Mouse (Mus musculus) neural tube, embryonic 13.5 days (tissue): Measurements from ENCODE around the gene Tmc1. TPM values are rescaled to one million over a fixed set of nuclear protein-coding genes. Genes with fewer than 3 reads are reported as not detected.

Experiments
- ATAC-seq: fragments of 200-750 bp; cut with Nextera tagmentation; 2 replicates; pipeline ENCODE4 v1.8.0; 2017; ENCODE audit warnings: low read depth, mild to moderate bottlenecking, moderate TSS enrichment, moderate library complexity
- H3K27ac ChIP-seq: fragments of 300-500 bp; sonication (generic); replicated peaks from 2 replicates; pipeline ENCODE4 v1.5.1; 2015; ENCODE audit warnings: moderate library complexity, mild to moderate bottlenecking, inconsistent platforms
- H3K27me3 ChIP-seq: fragments of 300-500 bp; sonication (generic); 2 replicates; pipeline ENCODE4 v1.6.1; 2015; ENCODE audit warnings: mild to moderate bottlenecking, inconsistent platforms
- H3K36me3 ChIP-seq: fragments of 300-500 bp; sonication (generic); 2 replicates; pipeline ENCODE4 v1.6.1; 2015; ENCODE audit warnings: mild to moderate bottlenecking, inconsistent platforms
- H3K4me1 ChIP-seq: fragments of 300-500 bp; sonication (generic); replicated peaks from 2 replicates; pipeline ENCODE4 v1.6.1; 2015; ENCODE audit warnings: inconsistent platforms
- H3K4me2 ChIP-seq: fragments of 300-500 bp; sonication (generic); 2 replicates; pipeline ENCODE4 v1.6.1; 2015; ENCODE audit warnings: inconsistent platforms, mild to moderate bottlenecking, moderate library complexity
- H3K4me3 ChIP-seq: fragments of 300-500 bp; sonication (generic); 2 replicates; pipeline ENCODE4 v1.5.1; 2015; ENCODE audit warnings: mild to moderate bottlenecking, inconsistent platforms
- H3K9ac ChIP-seq: fragments of 300-500 bp; sonication (generic); 2 replicates; pipeline ENCODE4 v1.6.1; 2015; ENCODE audit warnings: moderate library complexity, mild to moderate bottlenecking, inconsistent platforms
- H3K9me3 ChIP-seq: fragments of 300-500 bp; sonication (generic); 2 replicates; pipeline ENCODE4 v1.6.1; 2016; ENCODE audit warnings: inconsistent platforms
- WGBS: fragments of 180-500 bp; shearing (Covaris S2); methylation state at CpG from one replicate; pipeline ENCODE4 v1.1.7; 2015; 5-methylcytosine and 5-hydroxymethylcytosine counted together
- polyA plus RNA-seq: library from polyadenylated mRNA; unstranded; fragments of >200 nt; fragmentation: Nextera tagmentation; extraction: Ambion mirVana; gene quantifications from 2 replicates; pipeline ENCODE4 v1.2.1, GENCODE M21; 2015

Tmc1 gene
- polyA plus RNA-seq, 1 experiment from 2014 or later, result 0.21 TPM

DNA sequence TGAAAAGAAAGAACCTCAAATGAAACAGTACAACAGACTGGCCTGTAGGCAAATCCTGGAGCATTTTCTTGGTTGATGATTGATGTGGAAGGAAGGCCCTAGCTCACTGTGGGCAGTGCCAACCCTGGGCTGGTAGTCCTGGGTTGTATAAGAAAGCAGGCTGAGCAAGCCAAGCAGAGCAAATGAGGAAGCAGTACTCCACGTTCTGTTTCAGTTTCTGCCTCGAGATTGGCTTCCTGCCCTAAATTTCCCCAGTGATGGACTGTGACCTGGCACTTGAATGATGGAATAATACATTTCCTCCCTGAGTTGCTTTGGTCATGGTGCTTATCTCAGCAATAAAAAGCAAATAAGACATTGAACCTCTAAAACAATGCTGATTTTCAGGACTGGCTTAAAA is 72.8 kb downstream of the Tmc1 start:
- Histone ChIP-seq H3K4me1 (no peaks in the 10 kb centered on the region), H3K27ac (no peak overlapping the region), H3K4me2 (no peak overlapping the region), H3K4me3 (no peak overlapping the region), H3K9me3 (no peaks in the 10 kb centered on the region), H3K9ac (no peak overlapping the region), H3K36me3 (no peaks in the 10 kb centered on the region), H3K27me3 (no peaks in the 10 kb centered on the region)
- no peak for ATAC-seq
- WGBS, result 73% methylated on average over 2 of the region's 2 CpGs

DNA sequence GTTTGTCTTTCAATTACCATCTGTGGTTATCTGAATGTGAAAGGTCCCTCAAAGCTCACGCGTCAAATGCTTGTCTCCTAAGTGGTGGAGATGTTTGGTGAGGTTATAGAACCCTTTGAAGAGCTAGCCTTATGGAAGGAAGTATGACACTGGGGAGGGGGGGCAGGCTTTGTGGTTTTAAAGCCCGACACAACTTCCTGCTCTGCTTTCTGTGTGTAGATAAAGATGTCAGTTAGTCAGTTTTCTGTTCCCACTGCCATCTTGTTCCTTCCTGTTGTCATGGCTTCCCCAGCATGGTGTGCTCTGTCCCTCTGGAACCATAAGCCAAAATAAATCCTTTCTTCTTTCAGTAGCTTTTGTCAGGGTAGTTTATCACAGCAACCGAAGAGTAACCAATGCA is 78.1 kb downstream of the Tmc1 start:
- no peak overlapping the region for H3K4me3 ChIP-seq
- no peaks in the 10 kb centered on the region for H3K4me1 ChIP-seq
- ATAC-seq, result no peak
- H3K9ac ChIP-seq, result no peak overlapping the region
- H3K27me3 ChIP-seq, result no peaks in the 10 kb centered on the region
- WGBS, result 80% methylated on average over 4 of the region's 4 CpGs
- no peak overlapping the region for H3K4me2 ChIP-seq
- H3K36me3 ChIP-seq, result no peaks in the 10 kb centered on the region
- no peak overlapping the region for H3K27ac ChIP-seq
- no peaks in the 10 kb centered on the region for H3K9me3 ChIP-seq

DNA sequence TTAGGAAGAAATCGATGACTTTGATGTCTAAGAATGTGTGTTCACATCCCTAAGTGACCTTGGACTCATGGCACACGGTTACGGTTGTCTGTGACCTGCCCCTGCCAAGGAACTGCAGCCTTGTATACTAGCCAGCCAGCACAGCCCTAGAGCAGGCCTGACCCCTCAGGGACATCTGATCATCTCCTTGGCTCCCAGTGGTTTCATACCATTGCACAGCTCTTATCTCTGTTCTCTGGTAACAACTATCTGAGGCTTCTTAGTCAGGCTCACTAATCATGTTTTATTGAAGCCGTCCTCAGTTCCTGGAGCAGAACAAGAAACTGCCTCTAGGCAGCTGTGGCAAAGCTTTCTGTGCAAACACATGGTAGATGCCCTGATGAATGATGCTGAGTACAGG is 92.2 kb downstream of the Tmc1 start:
- no peaks in the 10 kb centered on the region for H3K27me3 ChIP-seq
- H3K4me2 ChIP-seq, result no peak overlapping the region
- H3K9ac ChIP-seq, result no peak overlapping the region
- H3K4me3 ChIP-seq, result no peak overlapping the region
- no peaks in the 10 kb centered on the region for H3K4me1 ChIP-seq
- H3K36me3 ChIP-seq, result no peaks in the 10 kb centered on the region
- 76% methylated on average over 4 of the region's 4 CpGs for WGBS
- no peak overlapping the region for H3K27ac ChIP-seq
- no peaks in the 10 kb centered on the region for H3K9me3 ChIP-seq
- no peak for ATAC-seq

DNA sequence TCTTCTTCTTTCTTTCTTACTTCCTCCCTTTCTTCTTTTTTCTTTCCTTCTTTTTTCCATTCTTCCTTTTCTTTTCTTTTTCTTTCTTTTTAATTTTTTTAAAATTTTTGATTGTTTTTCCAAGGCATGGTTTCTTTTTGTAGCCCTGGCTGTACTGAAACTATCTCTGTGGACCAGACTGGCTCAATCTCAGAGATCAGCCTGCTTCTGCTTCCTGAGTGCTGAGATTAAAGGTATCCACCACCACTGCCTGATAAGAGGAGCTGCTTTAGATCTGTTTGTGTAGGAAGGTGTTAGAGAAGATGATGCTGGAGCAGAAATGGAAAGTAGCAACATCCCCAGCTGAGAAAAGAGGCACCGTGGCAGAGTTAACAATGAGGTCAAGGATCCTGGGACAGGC is 93.7 kb downstream of the Tmc1 start:
- Histone ChIP-seq H3K4me2 (no peak overlapping the region), H3K27me3 (no peaks in the 10 kb centered on the region), H3K27ac (no peak overlapping the region), H3K4me1 (no peaks in the 10 kb centered on the region), H3K9me3 (no peaks in the 10 kb centered on the region), H3K9ac (no peak overlapping the region), H3K4me3 (no peak overlapping the region), H3K36me3 (no peaks in the 10 kb centered on the region)
- no peak for ATAC-seq
- 79% methylated on average over 1 of the region's 1 CpGs for WGBS

DNA sequence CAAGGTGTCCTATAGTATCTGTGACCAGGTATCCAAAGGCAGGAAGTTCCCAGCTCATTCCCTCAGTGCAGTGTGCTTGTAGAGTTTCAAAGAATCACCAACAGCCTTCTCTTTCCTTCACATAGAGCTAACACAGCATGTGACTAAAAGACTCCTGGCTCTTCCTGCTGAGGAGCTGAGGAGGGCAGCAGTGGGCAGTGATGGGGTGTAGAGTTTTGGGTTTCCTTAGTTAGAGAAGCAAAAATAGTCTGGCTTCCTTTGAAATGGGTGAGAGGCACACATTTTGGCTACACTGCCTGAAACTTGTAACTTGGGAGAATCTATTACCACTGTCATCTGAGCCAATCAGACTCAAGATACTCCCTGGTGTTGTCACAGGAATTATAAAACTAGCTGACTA is 96.2 kb downstream of the Tmc1 start:
- no peak for ATAC-seq
- Histone ChIP-seq H3K27ac (no peak overlapping the region), H3K36me3 (no peaks in the 10 kb centered on the region), H3K9ac (no peak overlapping the region), H3K9me3 (no peaks in the 10 kb centered on the region), H3K4me1 (no peaks in the 10 kb centered on the region), H3K27me3 (no peaks in the 10 kb centered on the region), H3K4me2 (no peak overlapping the region), H3K4me3 (no peak overlapping the region)

DNA sequence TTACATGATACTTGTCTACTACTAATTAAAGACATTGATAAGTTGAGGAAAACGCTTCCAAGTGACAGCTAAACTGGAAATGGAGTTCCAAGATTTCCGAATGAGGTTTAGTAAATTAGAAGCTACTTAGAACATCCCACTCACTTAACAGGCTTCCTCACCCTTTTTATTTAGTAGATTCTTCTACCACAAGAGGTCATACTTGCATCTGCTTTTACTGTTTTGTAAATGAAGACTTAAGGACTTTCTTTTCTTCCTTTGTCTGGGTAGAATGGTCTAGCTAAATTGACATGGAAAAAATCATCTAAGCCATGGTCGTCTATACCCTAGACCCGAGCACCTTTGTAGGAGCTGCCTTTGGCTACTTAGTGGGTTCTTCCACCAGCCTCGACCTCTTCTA is 105.1 kb downstream of the Tmc1 start:
- H3K27me3 ChIP-seq, result no peaks in the 10 kb centered on the region
- H3K4me3 ChIP-seq, result no peak overlapping the region
- no peak overlapping the region for H3K27ac ChIP-seq
- H3K9me3 ChIP-seq, result no peaks in the 10 kb centered on the region
- 66% methylated on average over 5 of the region's 5 CpGs for WGBS
- no peaks in the 10 kb centered on the region for H3K36me3 ChIP-seq
- no peak for ATAC-seq
- no peak overlapping the region for H3K4me2 ChIP-seq
- H3K9ac ChIP-seq, result no peak overlapping the region
- no peaks in the 10 kb centered on the region for H3K4me1 ChIP-seq

DNA sequence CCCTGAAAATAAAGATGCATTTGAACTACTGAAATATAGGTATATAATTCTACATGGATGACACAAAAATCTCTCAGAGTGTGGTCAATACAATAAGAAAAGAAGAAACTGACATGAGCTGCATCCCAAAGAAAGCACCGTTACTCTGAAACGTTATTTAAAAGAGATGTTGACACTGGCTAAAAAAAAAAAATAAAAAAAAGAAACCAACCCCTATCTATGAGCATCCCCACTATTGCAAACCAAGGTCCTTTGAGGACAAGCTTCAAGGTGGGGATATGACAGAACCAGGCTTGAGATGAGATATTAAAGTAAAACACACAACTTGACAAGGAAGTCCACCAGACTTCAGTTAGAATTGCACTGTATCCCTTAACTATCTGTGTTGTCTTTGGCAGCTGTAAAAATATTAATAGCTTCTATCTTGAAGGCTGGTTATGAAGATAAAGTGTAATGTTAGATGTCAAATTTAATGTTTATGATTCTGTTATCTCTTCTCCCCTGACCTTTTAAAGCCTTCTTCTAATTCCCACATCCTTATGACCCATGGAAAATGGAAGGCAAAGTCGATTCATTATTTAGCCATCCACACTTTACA is 106.4 kb downstream of the Tmc1 start:
- H3K36me3 ChIP-seq, result no peaks in the 10 kb centered on the region

DNA sequence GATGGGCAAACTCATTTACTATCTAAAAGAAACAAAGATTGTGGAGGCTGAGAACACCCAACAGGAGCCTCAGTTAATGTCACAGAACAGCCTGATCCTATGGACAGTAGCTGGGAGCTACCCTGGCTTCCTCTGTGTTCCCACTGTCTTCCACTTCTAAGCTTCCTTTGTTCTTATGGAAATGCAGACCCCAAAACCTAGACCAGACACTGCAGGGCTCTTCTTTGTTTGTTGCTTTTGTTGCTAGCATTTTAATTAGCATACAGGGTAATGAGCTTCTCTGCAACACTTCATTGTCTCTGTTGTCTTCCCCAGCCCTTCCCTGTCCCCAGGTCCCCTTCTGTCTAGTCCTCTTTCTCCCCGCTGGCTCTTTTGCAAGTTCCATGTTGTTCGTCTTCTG is 116.6 kb downstream of the Tmc1 start:
- H3K4me3 ChIP-seq, result no peak overlapping the region
- H3K4me2 ChIP-seq, result no peak overlapping the region
- ATAC-seq, result no peak
- H3K9ac ChIP-seq, result no peak overlapping the region
- no peaks in the 10 kb centered on the region for H3K9me3 ChIP-seq
- H3K27me3 ChIP-seq, result no peaks in the 10 kb centered on the region
- 28% methylated on average over 2 of the region's 2 CpGs for WGBS
- H3K27ac ChIP-seq, result no peak overlapping the region
- peaks cover 15% of the 10 kb centered on the region for H3K4me1 ChIP-seq
- H3K36me3 ChIP-seq, result no peaks in the 10 kb centered on the region

More for the DNA sequence above, 106.4 kb downstream of the Tmc1 start:
- Histone ChIP-seq H3K9me3 (no peaks in the 10 kb centered on the region), H3K4me3 (no peak overlapping the region), H3K9ac (no peak overlapping the region), H3K4me2 (no peak overlapping the region), H3K4me1 (no peaks in the 10 kb centered on the region), H3K27me3 (no peaks in the 10 kb centered on the region), H3K27ac (no peak overlapping the region)
- no peak for ATAC-seq
- 84% methylated on average over 3 of the region's 3 CpGs for WGBS

DNA sequence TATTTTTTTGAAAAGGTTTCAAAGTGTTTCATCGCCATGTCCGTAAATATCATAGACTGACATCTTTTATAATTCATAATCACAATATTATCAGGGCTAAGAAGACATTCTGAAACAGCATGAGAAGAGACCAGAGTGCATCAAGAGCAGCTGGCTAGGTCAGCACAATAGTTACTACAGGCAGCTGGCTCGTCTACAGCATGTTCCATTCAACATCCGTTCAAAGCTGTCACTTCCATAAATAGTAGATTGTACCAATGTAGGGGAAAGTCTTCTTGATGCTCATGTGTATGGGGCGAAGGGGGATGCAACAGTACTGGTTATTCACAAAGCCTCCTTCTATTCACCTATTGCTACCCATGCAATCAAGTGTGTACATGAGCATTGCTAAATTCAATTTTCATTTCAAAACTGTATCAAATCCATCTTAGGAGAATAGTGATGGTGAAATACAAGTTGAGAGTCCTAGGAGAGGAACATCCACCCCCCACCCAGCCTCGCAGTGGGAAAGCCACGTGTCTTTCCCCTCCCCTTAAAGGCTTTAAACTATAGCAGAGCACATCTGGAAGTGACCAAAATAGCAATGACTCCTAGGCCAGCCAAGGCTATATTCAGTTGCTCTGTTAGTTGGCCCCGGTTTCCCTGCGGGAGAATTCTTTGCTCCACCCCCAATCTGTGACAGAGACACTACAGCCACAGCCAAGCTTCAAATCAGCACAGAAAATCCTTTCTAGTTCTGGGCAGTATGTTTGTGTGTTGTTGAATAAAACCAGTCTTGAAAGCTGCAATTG is 117.8 kb downstream of the Tmc1 start:
- Histone ChIP-seq H3K9ac (no peak overlapping the region), H3K4me1 (peaks cover 15% of the 10 kb centered on the region), H3K27me3 (no peaks in the 10 kb centered on the region), H3K36me3 (no peaks in the 10 kb centered on the region), H3K9me3 (no peaks in the 10 kb centered on the region), H3K4me3 (no peak overlapping the region), H3K27ac (no peak overlapping the region), H3K4me2 (no peak overlapping the region)
- 67% methylated on average over 9 of the region's 9 CpGs for WGBS
- ATAC-seq, result no peak

DNA sequence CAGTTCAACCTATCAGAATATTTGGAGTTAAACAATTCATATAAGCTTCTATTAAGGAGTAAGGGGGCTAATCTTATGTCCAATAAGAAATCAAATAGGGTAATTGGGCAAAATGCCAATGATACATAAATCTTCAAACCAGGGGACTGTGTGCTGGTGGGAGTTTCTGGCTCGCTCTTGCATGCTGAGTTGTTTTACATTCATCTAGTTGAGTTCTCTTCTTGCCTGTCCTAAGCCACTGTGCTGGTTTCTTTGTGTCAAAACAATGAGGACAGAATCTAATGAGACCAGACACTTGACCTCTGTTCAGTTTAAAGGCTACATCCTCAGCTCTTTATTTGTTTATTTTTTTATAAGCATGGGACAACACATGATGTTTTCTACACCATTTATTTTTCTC is 119.1 kb downstream of the Tmc1 start:
- no peaks in the 10 kb centered on the region for H3K36me3 ChIP-seq
- no peak overlapping the region for H3K9ac ChIP-seq
- H3K27me3 ChIP-seq, result no peaks in the 10 kb centered on the region
- ATAC-seq, result 0 out of 2 replicates have a peak, but pooled peaks have one; percentile 40
- H3K9me3 ChIP-seq, result no peaks in the 10 kb centered on the region
- H3K4me3 ChIP-seq, result no peak overlapping the region
- H3K4me2 ChIP-seq, result no peak overlapping the region
- no peak overlapping the region for H3K27ac ChIP-seq
- WGBS, result 18% methylated on average over 1 of the region's 1 CpGs
- H3K4me1 ChIP-seq, result peaks cover 15% of the 10 kb centered on the region

DNA sequence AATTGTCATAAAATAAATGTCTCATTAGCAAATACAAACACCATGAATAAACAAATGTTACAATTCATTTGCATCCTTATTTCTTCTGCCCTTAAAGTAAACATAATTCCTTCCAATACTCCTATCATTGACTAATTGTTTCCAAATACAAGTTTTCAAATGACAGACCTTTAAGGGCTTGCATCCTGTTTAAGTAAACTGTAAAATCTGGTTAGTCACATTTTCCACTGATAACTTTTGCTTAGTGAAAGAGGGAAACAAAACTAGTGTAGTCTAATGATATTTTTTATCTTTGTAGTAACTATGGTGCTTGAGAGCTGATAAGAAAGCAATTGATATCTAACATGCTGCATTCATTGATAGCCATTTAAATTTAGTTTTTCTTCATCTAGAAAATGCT is 154.5 kb downstream of the Tmc1 start:
- no peaks in the 10 kb centered on the region for H3K27me3 ChIP-seq
- no peak for ATAC-seq
- no peak overlapping the region for H3K4me3 ChIP-seq
- H3K9ac ChIP-seq, result no peak overlapping the region
- no peaks in the 10 kb centered on the region for H3K36me3 ChIP-seq
- peaks cover 16% of the 10 kb centered on the region for H3K4me1 ChIP-seq
- no peak overlapping the region for H3K4me2 ChIP-seq
- H3K27ac ChIP-seq, result no peak overlapping the region
- no peaks in the 10 kb centered on the region for H3K9me3 ChIP-seq

DNA sequence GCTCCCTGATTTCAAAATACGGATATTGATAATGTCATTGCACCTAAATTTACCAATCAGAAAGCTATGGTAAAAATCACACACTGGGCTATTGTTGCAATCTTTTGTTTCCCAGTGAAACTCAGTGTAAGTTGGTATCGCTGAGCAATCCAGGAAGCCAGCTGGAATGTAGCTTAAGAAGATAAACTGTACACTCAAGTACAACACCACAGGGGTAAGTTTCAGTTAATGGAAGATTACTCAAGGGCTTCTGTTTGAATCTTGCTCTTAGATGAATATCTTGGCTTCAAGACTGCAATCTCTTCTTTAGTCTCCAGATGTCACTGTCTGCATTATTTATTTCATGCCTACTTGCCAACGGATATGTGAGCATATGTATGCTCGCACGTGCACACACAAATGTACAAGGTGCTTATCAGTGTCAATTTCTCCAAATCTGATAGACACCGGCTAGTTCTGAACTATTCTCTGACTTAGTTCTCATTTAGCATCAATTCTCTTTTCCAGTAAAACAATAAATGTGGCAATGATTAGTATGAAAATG is 156.4 kb downstream of the Tmc1 start:
- no peak overlapping the region for H3K4me3 ChIP-seq

DNA sequence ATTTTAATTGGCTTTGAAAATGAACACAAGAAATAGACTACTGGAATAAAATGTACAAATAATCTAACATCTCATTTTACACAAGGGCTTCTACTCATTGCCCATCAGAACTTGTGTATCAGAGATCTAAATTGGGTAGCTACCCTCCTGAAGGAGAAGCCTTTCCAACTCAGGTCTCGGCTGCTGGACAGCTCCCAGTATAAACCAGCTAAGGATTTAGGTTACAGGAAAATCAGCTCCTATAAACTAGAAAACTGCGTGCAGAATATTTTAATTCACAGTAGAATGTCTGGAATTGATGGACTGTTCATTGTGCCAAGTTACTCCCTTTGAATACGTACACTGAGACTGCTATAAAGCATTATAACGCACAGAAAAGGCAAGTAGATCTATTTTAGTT is 158.0 kb downstream of the Tmc1 start:
- no peak for ATAC-seq
- no peak overlapping the region for H3K9ac ChIP-seq
- H3K27ac ChIP-seq, result no peak overlapping the region
- WGBS, result 63% methylated on average over 4 of the region's 4 CpGs
- no peak overlapping the region for H3K4me2 ChIP-seq
- no peaks in the 10 kb centered on the region for H3K9me3 ChIP-seq
- H3K27me3 ChIP-seq, result no peaks in the 10 kb centered on the region
- peaks cover 20% of the 10 kb centered on the region for H3K4me1 ChIP-seq
- no peak overlapping the region for H3K4me3 ChIP-seq
- no peaks in the 10 kb centered on the region for H3K36me3 ChIP-seq

More for the DNA sequence above, 156.4 kb downstream of the Tmc1 start:
- no peak overlapping the region for H3K27ac ChIP-seq
- no peak overlapping the region for H3K9ac ChIP-seq
- H3K4me1 ChIP-seq, result peaks cover 20% of the 10 kb centered on the region
- no peak for ATAC-seq
- H3K27me3 ChIP-seq, result no peaks in the 10 kb centered on the region
- no peaks in the 10 kb centered on the region for H3K36me3 ChIP-seq
- 53% methylated on average over 6 of the region's 6 CpGs for WGBS
- no peak overlapping the region for H3K4me2 ChIP-seq
- no peaks in the 10 kb centered on the region for H3K9me3 ChIP-seq
